Mouse (Mus musculus) ES-Bruce4 (cell line): Measurements from ENCODE around the gene Zbtb6.

ENCODE experiments used
- CTCF ChIP-seq: IDR thresholded peaks from one replicate; pipeline ENCODE4 v1.8.1; 2011; ENCODE audit warnings: low read depth, low read length
- EP300 ChIP-seq: IDR thresholded peaks from 2 replicates; pipeline ENCODE4 v1.6.1; 2011; ENCODE audit warnings: low read depth, low read length; ENCODE audit not compliant: insufficient read depth
- POLR2A ChIP-seq: IDR thresholded peaks from one replicate; pipeline ENCODE4 v1.8.1; 2011; ENCODE audit warnings: low read length; ENCODE audit not compliant: insufficient read depth

DNA sequence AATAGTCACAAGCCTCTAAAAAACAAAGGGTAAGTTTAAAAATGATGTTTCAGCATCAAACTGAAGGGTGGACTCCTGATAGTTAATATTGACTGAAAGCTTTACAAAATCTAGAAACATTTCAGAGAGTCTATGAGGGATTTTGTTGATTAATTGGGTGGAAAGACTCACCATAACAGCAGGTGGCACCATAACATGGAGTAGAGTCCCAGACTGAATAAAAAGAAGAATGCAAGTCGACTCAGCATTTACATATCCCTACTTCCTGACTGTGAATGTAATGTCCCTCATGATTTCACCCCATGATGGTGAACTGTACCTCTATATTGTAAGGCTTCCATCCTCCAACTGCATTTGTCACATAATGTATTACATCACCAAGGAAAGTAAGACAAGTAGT, 47.4 kb downstream of the Zbtb6 start:
- TF ChIP-seq CTCF (no peak), EP300 (no peak), POLR2A (no peak)
